14 mouse cellular contexts compared by ENCODE assay signal in genomic region chr6:120590191-120590590, GRCm38 (mm10). TPM values are rescaled to one million over a fixed set of nuclear protein-coding genes. Genes with fewer than 3 reads are reported as not detected.
DNase-seq lines count a peak whose midpoint lies in the region; ATAC-seq and TF ChIP-seq lines count a peak whose summit lies in the region.
"Had no signal": no experiment of that assay in that cellular context is flagged by ENCODE, and none has a peak within 500 bp of the region (broad histone marks: within the 10 kb centered on the region; RNA-seq: fewer than 3 reads in every experiment).

No protein-coding gene starts in this region.

- no peak for TF ChIP-seq CTCF in heart, adult 2 months (IDR thresholded peaks at IDR 0.05)
- TF ChIP-seq CTCF in liver, postnatal 0 days (IDR thresholded peaks at IDR 0.05; ENCODE audit: low read depth), result no peak
- TF ChIP-seq CTCF in thymus, adult 2 months (IDR thresholded peaks at IDR 0.05; ENCODE audit: borderline replicate concordance, control insufficient read depth, extremely low read depth, insufficient read depth, low read length, poor library complexity), result no peak

- peaks cover 10% of the 10 kb centered on the region for H3K4me1 ChIP-seq in heart, adult 2 months (ENCODE audit: control insufficient read depth, insufficient read depth, low read length)
- peaks cover 40% of the 10 kb centered on the region for H3K4me1 ChIP-seq in liver, postnatal 0 days (ENCODE audit: insufficient read depth)
- H3K4me1 ChIP-seq in midbrain, embryonic 16.5 days (ENCODE audit: control insufficient read depth, insufficient read depth, low read length), result peaks cover 6% of the 10 kb centered on the region; the same call in 1 of the 2 replicates
- peaks cover 13% of the 10 kb centered on the region for H3K4me1 ChIP-seq in thymus, adult 2 months (replicated peaks; ENCODE audit: control insufficient read depth, insufficient read depth, low read length)

- WGBS in heart, adult 2 months, result 45% methylated on average over 2 of the region's 2 CpGs
- WGBS in liver, postnatal 0 days (ENCODE audit: insufficient replicate concordance), result 65% methylated on average over 2 of the region's 2 CpGs
- 49% methylated on average over 2 of the region's 2 CpGs for WGBS in midbrain, embryonic 16.5 days
- 98% methylated on average over 2 of the region's 2 CpGs for WGBS in thymus, adult 2 months

- peak overlapping the region; percentile 61 for H3K27ac ChIP-seq in heart, adult 2 months
- H3K27ac ChIP-seq in liver, postnatal 0 days (ENCODE audit: low read depth), result peak overlapping the region; percentile 52; the same call in 1 of the 2 replicates
- no peak overlapping the region for H3K27ac ChIP-seq in midbrain, embryonic 16.5 days (ENCODE audit: low read length)
- no peak overlapping the region for H3K27ac ChIP-seq in thymus, adult 2 months (ENCODE audit: control insufficient read depth, insufficient read depth, low read length)
- H3K27ac ChIP-seq: embryonic facial prominence, embryonic 15.5 days; hindbrain, embryonic 15.5 days; neural tube, embryonic 13.5 days had no signal

- H3K36me3 ChIP-seq in heart, adult 2 months (ENCODE audit: control insufficient read depth, insufficient read depth, low read length), result peaks cover 5% of the 10 kb centered on the region; the same call in 1 of the 2 replicates
- H3K36me3 ChIP-seq in liver, postnatal 0 days (replicated peaks; ENCODE audit: insufficient read depth, low read length), result no peaks in the 10 kb centered on the region
- no peaks in the 10 kb centered on the region for H3K36me3 ChIP-seq in midbrain, embryonic 16.5 days (ENCODE audit: control insufficient read depth, insufficient read depth, low read length)
- no peaks in the 10 kb centered on the region for H3K36me3 ChIP-seq in thymus, adult 2 months (ENCODE audit: control insufficient read depth, insufficient read depth, low read length)
- H3K36me3 ChIP-seq: embryonic facial prominence, embryonic 15.5 days; hindbrain, embryonic 15.5 days; neural tube, embryonic 13.5 days had no signal

- H3K79me2 ChIP-seq in heart, adult 2 months (replicated peaks; ENCODE audit: control insufficient read depth, insufficient read depth, low read length), result no peaks in the 10 kb centered on the region

- no peaks in the 10 kb centered on the region for H3K9me3 ChIP-seq in liver, postnatal 0 days (ENCODE audit: low read length)
- no peaks in the 10 kb centered on the region for H3K9me3 ChIP-seq in midbrain, embryonic 16.5 days (replicated peaks; ENCODE audit: control insufficient read depth, low read length, poor library complexity, severe bottlenecking)
- H3K9me3 ChIP-seq: embryonic facial prominence, embryonic 15.5 days; hindbrain, embryonic 15.5 days; megakaryocyte, embryonic 14.5 days; neural tube, embryonic 13.5 days had no signal

- no peak overlapping the region for H3K4me3 ChIP-seq in heart, adult 2 months
- no peak overlapping the region for H3K4me3 ChIP-seq in liver, postnatal 0 days (ENCODE audit: low read depth, low read length)
- no peak overlapping the region for H3K4me3 ChIP-seq in midbrain, embryonic 16.5 days (ENCODE audit: low read depth, low read length)
- no peak overlapping the region for H3K4me3 ChIP-seq in thymus, adult 2 months (ENCODE audit: control insufficient read depth, insufficient read depth, low read length)
- H3K4me3 ChIP-seq: embryonic facial prominence, embryonic 15.5 days; hindbrain, embryonic 15.5 days; megakaryocyte, embryonic 14.5 days; neural tube, embryonic 13.5 days had no signal

- no peak for ATAC-seq in liver, postnatal 0 days
- ATAC-seq in midbrain, embryonic 16.5 days, result no peak

- H3K4me2 ChIP-seq in liver, postnatal 0 days (ENCODE audit: low read depth, low read length), result no peak overlapping the region
- H3K4me2 ChIP-seq in midbrain, embryonic 16.5 days (ENCODE audit: low read length), result no peak overlapping the region
- H3K4me2 ChIP-seq: embryonic facial prominence, embryonic 15.5 days; hindbrain, embryonic 15.5 days; neural tube, embryonic 13.5 days had no signal

- TF ChIP-seq POLR2A in heart, adult 2 months (IDR thresholded peaks at IDR 0.05; ENCODE audit: insufficient read depth, low read depth, low read length), result no peak
- TF ChIP-seq POLR2A in thymus, adult 2 months (IDR thresholded peaks at IDR 0.05; ENCODE audit: control insufficient read depth, extremely low read depth, insufficient read depth, low read length, poor library complexity), result no peak

- TF ChIP-seq EP300 in heart, adult 2 months (IDR thresholded peaks at IDR 0.05; ENCODE audit: insufficient read depth, low read depth, low read length), result no peak
- TF ChIP-seq EP300 in liver, postnatal 0 days (IDR thresholded peaks at IDR 0.05; ENCODE audit: low read depth), result no peak

- intact Hi-C loops in heart, adult 2 months (cut with DNase I), result no loop called here
- intact Hi-C loops in gastrocnemius, postnatal 36 days (cut with DNase I), result no loop called here

- no peaks in the 10 kb centered on the region for H3K27me3 ChIP-seq in heart, adult 2 months (ENCODE audit: control insufficient read depth, insufficient read depth, low read length)
- H3K27me3 ChIP-seq in liver, postnatal 0 days (ENCODE audit: insufficient read depth, low read length), result no peaks in the 10 kb centered on the region
- no peaks in the 10 kb centered on the region for H3K27me3 ChIP-seq in midbrain, embryonic 16.5 days (ENCODE audit: control insufficient read depth, insufficient read depth, low read depth, low read length)
- H3K27me3 ChIP-seq in thymus, adult 2 months (ENCODE audit: control insufficient read depth, insufficient read depth, low read length), result no peaks in the 10 kb centered on the region
- H3K27me3 ChIP-seq: embryonic facial prominence, embryonic 15.5 days; hindbrain, embryonic 15.5 days; neural tube, embryonic 13.5 days had no signal

- DNase-seq in heart, adult 2 months, result peak; percentile 31 to 57
- DNase-seq in heart, adult 8-10 months (ENCODE audit: low spot score), result no peak
- DNase-seq in right cerebral cortex, postnatal 10 days (ENCODE audit: low spot score in 2 of 2), result peak; percentile 37 to 47
- no peak for DNase-seq in right cerebral cortex, postnatal 36 days (ENCODE audit: low spot score in 2 of 2)
- DNase-seq in gastrocnemius, postnatal 36 days, result peak; percentile 45 to 68
- no peak for DNase-seq in liver, postnatal 0 days
- no peak for DNase-seq in thymus, adult 2 months
- DNase-seq: cerebellum, adult 2 months; right cerebral cortex, postnatal 25 days had no signal

- no peak overlapping the region for H3K9ac ChIP-seq in heart, adult 2 months (ENCODE audit: low read depth, low read length)
- H3K9ac ChIP-seq in liver, postnatal 0 days (replicated peaks), result no peak overlapping the region
- no peak overlapping the region for H3K9ac ChIP-seq in midbrain, embryonic 16.5 days (ENCODE audit: low read depth, low read length)
- H3K9ac ChIP-seq: embryonic facial prominence, embryonic 15.5 days; hindbrain, embryonic 15.5 days; neural tube, embryonic 13.5 days had no signal

RNA-seq across cellular contexts. Expression of gene Hdhd5, which starts 59.1 kb away (rescaled TPM):
- total RNA-seq in heart, adult 2 months (2021), result 10 to 100 TPM; 17.1 to 18.4 TPM
- 29.9 and 38.7 TPM in 2 replicates for polyA plus RNA-seq in heart, adult 2 months (2012; rRNA removed)
- 10 to 100 TPM; 20.1 to 25.0 (median 22.9) TPM for total RNA-seq in heart, adult 8-10 months (2022)
- 10 to 100 TPM; 23.5 to 27.8 TPM for total RNA-seq in gastrocnemius, postnatal 36 days (2021)
- 6.6 and 7.1 TPM in 2 replicates for polyA plus RNA-seq in liver, postnatal 0 days (2015; fragmentation: Nextera tagmentation; extraction: Ambion mirVana)
- 14.6 and 15.0 TPM in 2 replicates for polyA plus RNA-seq in midbrain, embryonic 16.5 days (2015; fragmentation: Nextera tagmentation; extraction: Ambion mirVana)
- polyA plus RNA-seq in thymus, adult 2 months (2012; rRNA removed), result 62.4 and 74.5 TPM in 2 replicates

Comparison
In these comparisons a context has a peak if more than half of its experiments do, and no peak if none do; other contexts are left out.
1. DNase-seq: peak in heart, adult 2 months (2 of 2), right cerebral cortex, postnatal 10 days (2 of 2) and gastrocnemius, postnatal 36 days (2 of 2); none in heart, adult 8-10 months (single experiment), right cerebral cortex, postnatal 36 days (0 of 2), liver, postnatal 0 days (single experiment) and thymus, adult 2 months (single experiment).
2. H3K27ac ChIP-seq: peak in heart, adult 2 months (single experiment) and liver, postnatal 0 days (single experiment); none in midbrain, embryonic 16.5 days (single experiment) and thymus, adult 2 months (single experiment).